Mouse (Mus musculus): ENCODE measurements around the gene Nolc1. TPM values are rescaled to one million over a fixed set of nuclear protein-coding genes. Genes with fewer than 3 reads are reported as not detected.

Gene Nolc1
- polyA plus RNA-seq, 1 experiment from 2014 or later = 50.0 TPM

GRCm38 (mm10) chr19:46094144-46094543, 18.5 kb downstream of the Nolc1 start:
- Histone ChIP-seq H3K27me3 (ENCODE audit: insufficient read depth, low read length) (no peaks in the 10 kb centered on the region), H3K27ac (no peak overlapping the region), H3K4me1 (replicated peaks; ENCODE audit: insufficient read depth, low read length) (no peaks in the 10 kb centered on the region), H3K4me3 (replicated peaks; ENCODE audit: low read depth, low read length) (no peak overlapping the region), H3K9ac (ENCODE audit: low read depth, low read length) (no peak overlapping the region), H3K9me3 (replicated peaks; ENCODE audit: low read length) (no peaks in the 10 kb centered on the region; the same call in 1 of the 2 replicates), H3K36me3 (ENCODE audit: insufficient read depth, low read length) (no peaks in the 10 kb centered on the region), H3K4me2 (ENCODE audit: low read length) (no peak overlapping the region)
- ATAC-seq (replicated peaks; ENCODE audit: low FRiP score, low read depth) (no peak), DNase-seq (ENCODE audit: low spot score) (no peak)
- no peak for TF ChIP-seq CTCF (IDR thresholded peaks at IDR 0.05; ENCODE audit: low read depth)
- 100% methylated on average over 2 of the region's 2 CpGs for WGBS

DNA sequence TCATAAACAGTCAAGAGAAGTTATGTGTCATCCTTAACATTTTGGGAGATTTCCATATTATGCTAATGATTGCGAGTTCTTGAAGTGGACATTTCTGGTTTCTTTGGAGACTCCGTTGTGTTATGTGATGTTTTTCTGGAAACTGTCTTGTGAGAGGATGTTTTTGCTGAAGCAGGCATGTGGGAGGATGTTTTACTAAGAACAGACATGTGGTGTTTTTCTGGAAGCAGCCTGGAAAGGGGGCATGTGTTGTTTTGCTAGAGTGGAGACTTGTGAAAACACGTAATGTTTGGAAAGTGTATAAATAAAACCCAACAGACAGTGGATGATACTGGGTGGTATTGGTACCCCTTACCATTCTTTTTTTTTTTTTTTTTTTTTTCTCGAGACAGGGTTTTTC, 19.6 kb downstream of the Nolc1 start:
- Histone ChIP-seq H3K9me3 (replicated peaks; ENCODE audit: low read length) (no peaks in the 10 kb centered on the region; the same call in 1 of the 2 replicates), H3K27me3 (ENCODE audit: insufficient read depth, low read length) (no peaks in the 10 kb centered on the region), H3K27ac (no peak overlapping the region), H3K4me3 (replicated peaks; ENCODE audit: low read depth, low read length) (no peak overlapping the region), H3K4me1 (replicated peaks; ENCODE audit: insufficient read depth, low read length) (no peaks in the 10 kb centered on the region), H3K36me3 (ENCODE audit: insufficient read depth, low read length) (no peaks in the 10 kb centered on the region), H3K4me2 (ENCODE audit: low read length) (no peak overlapping the region), H3K9ac (ENCODE audit: low read depth, low read length) (no peak overlapping the region)
- WGBS = 63% methylated on average over 4 of the region's 4 CpGs
- ATAC-seq (replicated peaks; ENCODE audit: low FRiP score, low read depth) = no peak
- DNase-seq (ENCODE audit: low spot score) = no peak
- TF ChIP-seq CTCF (IDR thresholded peaks at IDR 0.05; ENCODE audit: low read depth) = no peak

DNA sequence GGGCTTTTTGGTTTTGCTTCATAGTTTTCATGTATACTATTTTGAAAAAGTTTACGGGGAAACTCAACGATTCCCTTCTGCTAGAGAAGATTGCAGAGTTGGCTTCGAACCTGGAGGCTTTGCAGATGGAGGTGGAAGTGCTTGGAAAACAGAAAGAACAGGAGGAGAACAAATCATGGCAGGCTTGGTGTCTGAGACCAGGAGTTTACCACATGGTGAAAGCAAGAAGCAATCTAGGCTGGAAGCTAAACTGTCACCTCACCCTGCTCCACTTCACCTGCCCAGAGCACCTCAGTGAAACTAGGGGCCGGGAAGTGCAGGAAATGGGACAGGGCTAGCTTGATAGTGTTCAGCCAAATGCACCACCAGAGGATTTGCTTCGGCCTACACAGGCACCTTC, 20.7 kb downstream of the Nolc1 start:
- Histone ChIP-seq H3K36me3 (ENCODE audit: insufficient read depth, low read length) (no peaks in the 10 kb centered on the region), H3K4me2 (ENCODE audit: low read length) (no peak overlapping the region), H3K4me3 (replicated peaks; ENCODE audit: low read depth, low read length) (no peak overlapping the region), H3K9me3 (replicated peaks; ENCODE audit: low read length) (no peaks in the 10 kb centered on the region; the same call in 1 of the 2 replicates), H3K9ac (ENCODE audit: low read depth, low read length) (no peak overlapping the region), H3K27me3 (ENCODE audit: insufficient read depth, low read length) (no peaks in the 10 kb centered on the region), H3K27ac (no peak overlapping the region), H3K4me1 (replicated peaks; ENCODE audit: insufficient read depth, low read length) (no peaks in the 10 kb centered on the region)
- 87% methylated on average over 5 of the region's 5 CpGs for WGBS
- ATAC-seq (replicated peaks; ENCODE audit: low FRiP score, low read depth) = no peak
- TF ChIP-seq CTCF (IDR thresholded peaks at IDR 0.05; ENCODE audit: low read depth) = no peak
- no peak for DNase-seq (ENCODE audit: low spot score)

GRCm38 (mm10) chr19:46099561-46099960, 23.9 kb downstream of the Nolc1 start:
- 92% methylated on average over 3 of the region's 3 CpGs for WGBS

DNA sequence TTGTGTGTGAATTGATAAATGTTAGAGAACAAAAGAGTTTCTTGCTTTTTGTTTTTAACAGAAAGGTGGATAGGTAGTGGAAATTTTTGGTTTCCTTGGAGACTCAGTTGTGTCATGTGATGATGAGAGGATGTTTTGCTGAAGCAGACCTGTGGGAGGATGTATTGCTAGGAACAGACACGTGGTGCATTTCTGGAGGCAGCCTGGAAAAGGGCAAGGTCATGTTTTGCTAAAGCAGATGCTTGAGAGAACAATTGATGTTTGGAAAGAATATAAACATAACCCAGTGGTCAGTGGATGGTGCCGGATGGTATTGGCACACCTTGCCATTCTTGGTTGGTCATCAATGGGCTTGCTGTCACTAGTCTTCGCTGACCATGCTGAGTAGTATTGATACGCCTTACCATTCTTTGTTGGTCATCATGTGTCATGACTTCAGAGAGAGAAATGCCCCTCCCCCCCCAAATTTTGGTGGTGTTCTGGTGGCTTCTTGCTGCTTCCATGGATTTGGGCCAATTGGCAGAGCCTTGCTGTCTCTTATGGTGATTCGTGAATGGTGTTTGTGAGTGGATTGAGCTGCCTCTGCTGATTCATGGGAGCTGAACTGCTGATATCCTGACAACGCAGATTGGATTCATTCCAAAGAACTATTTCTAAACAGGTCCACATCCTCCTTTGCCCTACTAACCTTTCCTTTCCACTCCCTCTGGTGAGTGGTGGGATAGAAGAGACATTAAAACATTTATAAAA, 27.9 kb downstream of the Nolc1 start:
- TF ChIP-seq CTCF (IDR thresholded peaks at IDR 0.05; ENCODE audit: low read depth) = no peak
- WGBS = 60% methylated on average over 6 of the region's 6 CpGs
- DNase-seq (ENCODE audit: low spot score) (no peak), ATAC-seq (replicated peaks; ENCODE audit: low FRiP score, low read depth) (no peak)
- no peak overlapping the region for H3K27ac ChIP-seq
- no peak overlapping the region for H3K9ac ChIP-seq (ENCODE audit: low read depth, low read length)
- no peaks in the 10 kb centered on the region for H3K27me3 ChIP-seq (ENCODE audit: insufficient read depth, low read length)
- H3K4me2 ChIP-seq (ENCODE audit: low read length) = no peak overlapping the region
- H3K4me3 ChIP-seq (replicated peaks; ENCODE audit: low read depth, low read length) = no peak overlapping the region
- no peaks in the 10 kb centered on the region for H3K9me3 ChIP-seq (replicated peaks; ENCODE audit: low read length)
- no peaks in the 10 kb centered on the region for H3K36me3 ChIP-seq (ENCODE audit: insufficient read depth, low read length)
- no peaks in the 10 kb centered on the region for H3K4me1 ChIP-seq (replicated peaks; ENCODE audit: insufficient read depth, low read length)

More at GRCm38 (mm10) chr19:46099561-46099960, 23.9 kb downstream of the Nolc1 start:
- DNase-seq (ENCODE audit: low spot score) = no peak
- Histone ChIP-seq H3K4me3 (replicated peaks; ENCODE audit: low read depth, low read length) (no peak overlapping the region), H3K9me3 (replicated peaks; ENCODE audit: low read length) (no peaks in the 10 kb centered on the region), H3K36me3 (ENCODE audit: insufficient read depth, low read length) (no peaks in the 10 kb centered on the region), H3K9ac (ENCODE audit: low read depth, low read length) (no peak overlapping the region), H3K4me1 (replicated peaks; ENCODE audit: insufficient read depth, low read length) (no peaks in the 10 kb centered on the region), H3K27ac (no peak overlapping the region), H3K4me2 (ENCODE audit: low read length) (no peak overlapping the region), H3K27me3 (ENCODE audit: insufficient read depth, low read length) (no peaks in the 10 kb centered on the region)
- TF ChIP-seq CTCF (IDR thresholded peaks at IDR 0.05; ENCODE audit: low read depth) = no peak
- ATAC-seq (replicated peaks; ENCODE audit: low FRiP score, low read depth) = no peak

- Histone ChIP-seq H3K27me3 (ENCODE audit: insufficient read depth, low read length) (no peaks in the 10 kb centered on the region), H3K4me1 (replicated peaks; ENCODE audit: insufficient read depth, low read length) (no peaks in the 10 kb centered on the region), H3K4me2 (ENCODE audit: low read length) (no peak overlapping the region), H3K9ac (ENCODE audit: low read depth, low read length) (no peak overlapping the region), H3K9me3 (replicated peaks; ENCODE audit: low read length) (no peaks in the 10 kb centered on the region), H3K4me3 (replicated peaks; ENCODE audit: low read depth, low read length) (no peak overlapping the region), H3K36me3 (ENCODE audit: insufficient read depth, low read length) (no peaks in the 10 kb centered on the region), H3K27ac (no peak overlapping the region)
- TF ChIP-seq CTCF (IDR thresholded peaks at IDR 0.05; ENCODE audit: low read depth) = no peak
- no peak for ATAC-seq (replicated peaks; ENCODE audit: low FRiP score, low read depth)
- WGBS = 68% methylated on average over 2 of the region's 2 CpGs
- DNase-seq (ENCODE audit: low spot score) = no peak
Measured at GRCm38 (mm10) chr19:46104187-46104557, 28.5 kb downstream of the Nolc1 start.

DNA sequence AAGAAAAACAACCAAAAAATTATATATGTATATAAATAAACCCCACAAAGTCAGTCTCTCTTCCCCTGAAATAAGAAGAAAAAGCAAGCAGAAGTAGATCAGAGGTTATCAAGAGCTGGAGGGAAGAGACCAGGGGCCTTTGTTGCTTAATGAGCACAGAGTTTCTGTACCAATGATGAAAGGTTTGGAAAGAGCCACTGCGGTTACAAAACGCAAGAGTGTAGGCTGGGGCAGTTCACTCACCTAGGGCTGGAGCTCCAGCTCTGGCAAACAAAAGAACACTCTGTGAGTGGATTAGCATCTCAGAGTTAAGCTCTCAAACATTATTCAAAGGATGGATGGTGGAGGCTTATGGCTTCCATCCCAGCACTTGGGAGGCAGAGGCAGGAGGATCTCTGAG, 34.6 kb downstream of the Nolc1 start:
- Histone ChIP-seq H3K4me1 (replicated peaks; ENCODE audit: insufficient read depth, low read length) (no peaks in the 10 kb centered on the region), H3K36me3 (ENCODE audit: insufficient read depth, low read length) (no peaks in the 10 kb centered on the region), H3K27me3 (ENCODE audit: insufficient read depth, low read length) (no peaks in the 10 kb centered on the region), H3K4me2 (ENCODE audit: low read length) (no peak overlapping the region), H3K9me3 (replicated peaks; ENCODE audit: low read length) (no peaks in the 10 kb centered on the region), H3K9ac (ENCODE audit: low read depth, low read length) (no peak overlapping the region), H3K27ac (no peak overlapping the region), H3K4me3 (replicated peaks; ENCODE audit: low read depth, low read length) (no peak overlapping the region)
- TF ChIP-seq CTCF (IDR thresholded peaks at IDR 0.05; ENCODE audit: low read depth) = no peak
- no peak for DNase-seq (ENCODE audit: low spot score)
- 88% methylated on average over 2 of the region's 2 CpGs for WGBS
- ATAC-seq (replicated peaks; ENCODE audit: low FRiP score, low read depth) = no peak
